Mouse (Mus musculus) cortical plate, adult 2 months (tissue): ENCODE measurements around the gene Slc39a11.
"Not testable (repeated sequence)": the region's sequence is repeated elsewhere in the genome, so short reads cannot be mapped to it uniquely, and the experiment has no call there.

ENCODE experiments used
- CTCF ChIP-seq: fragments of 200-500 bp; IDR thresholded peaks from 2 replicates; pipeline ENCODE4 v1.5.1; 2011; ENCODE audit warnings: mild to moderate bottlenecking, control low read depth, low read length; ENCODE audit not compliant: insufficient read depth; ENCODE audit errors: extremely low read depth
- POLR2A ChIP-seq: fragments of 200-500 bp; IDR thresholded peaks from 2 replicates; pipeline ENCODE4 v1.6.1; 2011; ENCODE audit warnings: mild to moderate bottlenecking, low read length, control low read depth; ENCODE audit not compliant: insufficient read depth; ENCODE audit errors: extremely low read depth

DNA sequence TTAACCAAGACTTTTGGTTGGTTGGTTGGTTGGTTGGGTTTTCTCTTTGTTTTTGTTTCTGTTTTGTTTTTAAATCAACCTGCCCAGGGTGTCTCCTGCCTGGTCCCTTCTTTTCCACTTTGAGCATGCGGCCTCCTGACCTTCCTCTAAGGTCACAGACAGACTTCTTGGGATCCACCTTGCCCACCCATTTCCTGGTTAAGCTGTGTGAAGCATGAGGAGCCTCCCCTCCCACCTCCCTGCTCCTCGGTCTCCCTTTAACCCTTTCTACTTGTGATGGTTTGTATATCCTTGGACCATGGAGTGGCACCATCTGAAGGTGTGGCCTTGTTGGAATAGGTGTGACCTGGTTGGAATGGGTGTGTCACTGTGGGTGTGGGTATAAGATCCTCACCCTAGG lies 82.0 kb downstream of the Slc39a11 start:
- not testable (repeated sequence) for TF ChIP-seq CTCF, POLR2A
